Comparison of ENCODE assay signal across 27 mouse cellular contexts in the genomic region with DNA sequence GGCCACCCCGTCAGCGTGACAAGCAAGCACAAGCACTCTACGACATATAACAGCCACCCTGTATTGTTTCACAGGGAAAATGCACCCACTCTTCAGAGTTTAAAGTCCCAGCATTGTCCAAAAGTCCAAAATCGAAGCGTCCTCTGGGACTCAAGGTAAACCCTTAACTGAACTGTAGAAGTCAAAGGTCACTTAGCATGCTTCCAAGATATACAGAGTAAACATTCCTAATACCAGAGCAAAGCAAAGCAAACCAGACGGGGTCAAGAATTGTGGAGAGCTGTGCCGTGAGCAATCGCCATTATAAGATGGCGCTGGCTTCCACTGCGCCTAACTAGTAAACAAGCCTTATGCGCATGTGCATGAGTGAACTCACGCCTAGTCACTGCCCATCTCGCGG. TPM values are rescaled to one million over a fixed set of nuclear protein-coding genes. Genes with fewer than 3 reads are reported as not detected.
DNase-seq lines count a peak whose midpoint lies in the region; ATAC-seq and TF ChIP-seq lines count a peak whose summit lies in the region.
"Had no signal": no experiment of that assay in that cellular context is flagged by ENCODE, and none has a peak within 500 bp of the region (broad histone marks: within the 10 kb centered on the region; RNA-seq: fewer than 3 reads in every experiment).

No protein-coding gene starts in this region.

- peak; percentile 80 for DNase-seq in kidney, adult 2 months
- DNase-seq in kidney, postnatal 25 days, result no peak
- peak; percentile 79 for DNase-seq in liver, adult 2 months (ENCODE audit: extremely low read depth, low read depth, low spot score)
- no peak for DNase-seq in liver, postnatal 0 days
- DNase-seq in CH12.LX (ENCODE audit: extremely low read depth) (no peak), ZHBTc4 (ENCODE audit: low read depth, low spot score) (peak; percentile 35)
- no peak for DNase-seq in thymus, adult 2 months
- no peak for DNase-seq in limb, embryonic 10.5 days (ENCODE audit: low spot score)
- DNase-seq: adrenal gland, adult 2 months; adrenal gland, postnatal 10 days; adrenal gland, postnatal 25 days; B cell, adult 2 months; cerebellum, adult 11 months; cerebellum, adult 18-20 months; cerebellum, adult 8-10 months; cerebellum, adult 9-11 months; cerebellum, postnatal 14 days; cerebellum, postnatal 36 days; embryo, embryonic 11 days had no signal

- dilution Hi-C loops in CH12.LX (cut with MboI; ENCODE audit: extremely low pct_ligation_motif_present, extremely low pct_unique_long_range_greater_than_20kb, low sequenced_read_pairs), result no loop called here

- H3K79me2 ChIP-seq in liver, adult 2 months (ENCODE audit: control insufficient read depth, insufficient read depth, low read length), result no peaks in the 10 kb centered on the region
- no peaks in the 10 kb centered on the region; the same call in 1 of the 2 replicates for H3K79me2 ChIP-seq in CH12.LX (replicated peaks; ENCODE audit: control insufficient read depth, extremely low read depth, insufficient read depth, poor library complexity, severe bottlenecking)

- no peak for TF ChIP-seq POLR2A in kidney, adult 2 months (IDR thresholded peaks at IDR 0.05; ENCODE audit: low read depth, low read length)
- TF ChIP-seq POLR2A in liver, adult 2 months (IDR thresholded peaks at IDR 0.05; ENCODE audit: extremely low read depth, insufficient read depth, low read length), result no peak
- no peak for TF ChIP-seq POLR2A in CH12.LX (IDR thresholded peaks at IDR 0.05; ENCODE audit: low read depth, low read length)
- TF ChIP-seq POLR2A in thymus, adult 2 months (IDR thresholded peaks at IDR 0.05; ENCODE audit: control insufficient read depth, extremely low read depth, insufficient read depth, low read length, poor library complexity), result no peak

- H3K36me3 ChIP-seq in kidney, adult 2 months (ENCODE audit: control insufficient read depth, insufficient read depth, low read length), result no peaks in the 10 kb centered on the region; the same call in 1 of the 2 replicates
- no peaks in the 10 kb centered on the region for H3K36me3 ChIP-seq in liver, adult 2 months (ENCODE audit: control insufficient read depth, insufficient read depth, low read length)
- H3K36me3 ChIP-seq in liver, postnatal 0 days (replicated peaks; ENCODE audit: insufficient read depth, low read length), result 0 out of 2 replicates have a peak, but pooled peaks cover 7% of the 10 kb centered on the region
- peaks cover 16 to 68% of the 10 kb centered on the region in 2 experiments for H3K36me3 ChIP-seq in CH12.LX (replicated peaks in 1 of 2; ENCODE audit: control insufficient read depth in 1 of 2, insufficient read depth in 1 of 2, low read length in 1 of 2)
- H3K36me3 ChIP-seq in thymus, adult 2 months (ENCODE audit: control insufficient read depth, insufficient read depth, low read length), result no peaks in the 10 kb centered on the region
- no peaks in the 10 kb centered on the region for H3K36me3 ChIP-seq in limb, embryonic 10.5 days
- H3K36me3 ChIP-seq: embryonic facial prominence, embryonic 13.5 days; embryonic facial prominence, embryonic 15.5 days; forebrain, embryonic 10.5 days; forebrain, embryonic 12.5 days had no signal

- no peaks in the 10 kb centered on the region for H3K27me3 ChIP-seq in kidney, adult 2 months (replicated peaks; ENCODE audit: control insufficient read depth, insufficient read depth, low read length)
- no peaks in the 10 kb centered on the region for H3K27me3 ChIP-seq in liver, adult 2 months (ENCODE audit: control insufficient read depth, insufficient read depth, low read length)
- H3K27me3 ChIP-seq in liver, postnatal 0 days (ENCODE audit: insufficient read depth, low read length), result no peaks in the 10 kb centered on the region
- no peaks in the 10 kb centered on the region for H3K27me3 ChIP-seq in CH12.LX (replicated peaks)
- H3K27me3 ChIP-seq in thymus, adult 2 months (ENCODE audit: control insufficient read depth, insufficient read depth, low read length), result no peaks in the 10 kb centered on the region
- no peaks in the 10 kb centered on the region for H3K27me3 ChIP-seq in limb, embryonic 10.5 days (ENCODE audit: low read depth, poor library complexity, severe bottlenecking)
- H3K27me3 ChIP-seq: embryonic facial prominence, embryonic 13.5 days; embryonic facial prominence, embryonic 15.5 days; forebrain, embryonic 12.5 days had no signal

- H3K4me2 ChIP-seq in liver, postnatal 0 days (ENCODE audit: low read depth, low read length), result no peak overlapping the region
- no peak overlapping the region for H3K4me2 ChIP-seq in CH12.LX (ENCODE audit: insufficient read depth, low read depth, poor library complexity, severe bottlenecking)
- H3K4me2 ChIP-seq: embryonic facial prominence, embryonic 13.5 days; embryonic facial prominence, embryonic 15.5 days; forebrain, embryonic 12.5 days had no signal

- no peak overlapping the region for H3K9ac ChIP-seq in liver, adult 2 months (ENCODE audit: low read depth, low read length)
- no peak overlapping the region for H3K9ac ChIP-seq in liver, postnatal 0 days (replicated peaks)
- H3K9ac ChIP-seq in CH12.LX (ENCODE audit: insufficient read depth, low read depth), result no peak overlapping the region
- H3K9ac ChIP-seq: embryonic facial prominence, embryonic 13.5 days; embryonic facial prominence, embryonic 15.5 days; forebrain, embryonic 12.5 days had no signal

- no peak overlapping the region for H3K27ac ChIP-seq in kidney, adult 2 months (ENCODE audit: insufficient read depth, low read depth, low read length)
- no peak overlapping the region for H3K27ac ChIP-seq in liver, adult 2 months (replicated peaks; ENCODE audit: insufficient read depth, low read depth, low read length)
- no peak overlapping the region for H3K27ac ChIP-seq in liver, postnatal 0 days (ENCODE audit: low read depth)
- H3K27ac ChIP-seq in CH12.LX (ENCODE audit: insufficient read depth, low read depth), result no peak overlapping the region
- H3K27ac ChIP-seq in thymus, adult 2 months (ENCODE audit: control insufficient read depth, insufficient read depth, low read length), result no peak overlapping the region
- no peak overlapping the region for H3K27ac ChIP-seq in limb, embryonic 10.5 days
- H3K27ac ChIP-seq: embryonic facial prominence, embryonic 13.5 days; embryonic facial prominence, embryonic 15.5 days; forebrain, embryonic 10.5 days; forebrain, embryonic 12.5 days had no signal

- no peak for ATAC-seq in liver, postnatal 0 days
- ATAC-seq: CD4-positive, CD25-positive, alpha-beta regulatory T cell, adult 4 months; forebrain, embryonic 14.5 days; forebrain, embryonic 16.5 days had no signal

- TF ChIP-seq RAD21 in CH12.LX (IDR thresholded peaks at IDR 0.05; ENCODE audit: low read depth, low read length), result no peak

- H3K9me3 ChIP-seq in liver, postnatal 0 days (ENCODE audit: low read length), result no peaks in the 10 kb centered on the region
- peaks cover 10% of the 10 kb centered on the region for H3K9me3 ChIP-seq in CH12.LX (replicated peaks; ENCODE audit: low read length)
- H3K9me3 ChIP-seq in limb, embryonic 10.5 days (replicated peaks), result no peaks in the 10 kb centered on the region
- H3K9me3 ChIP-seq: embryonic facial prominence, embryonic 13.5 days; embryonic facial prominence, embryonic 15.5 days; forebrain, embryonic 10.5 days; forebrain, embryonic 12.5 days had no signal

- in situ Hi-C loops in CH12.LX (cut with MboI; ENCODE audit: low pct_ligation_motif_present, low pct_unique_long_range_greater_than_20kb, low sequenced_read_pairs), result no loop called here

- TF ChIP-seq CTCF in kidney, adult 2 months (conservative IDR thresholded peaks at IDR 0.05; ENCODE audit: insufficient read depth, insufficient read length, low read depth, low read length), result no peak
- no peak for TF ChIP-seq CTCF in liver, adult 2 months (IDR thresholded peaks at IDR 0.05; ENCODE audit: low read depth, low read length)
- TF ChIP-seq CTCF in liver, postnatal 0 days (IDR thresholded peaks at IDR 0.05; ENCODE audit: low read depth), result no peak
- TF ChIP-seq CTCF in CH12.LX (conservative IDR thresholded peaks at IDR 0.05 in 1 of 2, IDR thresholded peaks at IDR 0.05 in 1 of 2; ENCODE audit: low read depth in 2 of 2, low read length in 2 of 2), result no peak
- TF ChIP-seq CTCF in thymus, adult 2 months (IDR thresholded peaks at IDR 0.05; ENCODE audit: borderline replicate concordance, control insufficient read depth, extremely low read depth, insufficient read depth, low read length, poor library complexity), result no peak

- WGBS in kidney, adult 2 months, result 73% methylated on average over 14 of the region's 14 CpGs
- WGBS in liver, adult 2 months, result 72% methylated on average over 14 of the region's 14 CpGs
- 87% methylated on average over 14 of the region's 14 CpGs for WGBS in liver, postnatal 0 days (ENCODE audit: insufficient replicate concordance)
- 98% methylated on average over 14 of the region's 14 CpGs for WGBS in thymus, adult 2 months
- 93% methylated on average over 14 of the region's 14 CpGs for WGBS in limb, embryonic 10.5 days

- no peak overlapping the region for H3K4me3 ChIP-seq in kidney, adult 2 months (ENCODE audit: insufficient read depth, low read depth, low read length)
- H3K4me3 ChIP-seq in liver, adult 2 months (ENCODE audit: insufficient read depth, low read depth, low read length), result no peak overlapping the region
- H3K4me3 ChIP-seq in liver, postnatal 0 days (ENCODE audit: low read depth, low read length), result no peak overlapping the region
- no peak overlapping the region for H3K4me3 ChIP-seq in CH12.LX (replicated peaks in 1 of 3; ENCODE audit: low read depth in 2 of 3, low read length in 2 of 3, poor library complexity in 1 of 3)
- no peak overlapping the region for H3K4me3 ChIP-seq in thymus, adult 2 months (ENCODE audit: control insufficient read depth, insufficient read depth, low read length)
- H3K4me3 ChIP-seq in limb, embryonic 10.5 days, result no peak overlapping the region
- H3K4me3 ChIP-seq: embryonic facial prominence, embryonic 13.5 days; embryonic facial prominence, embryonic 15.5 days; erythroblast, embryonic 14.5 days; forebrain, embryonic 10.5 days; forebrain, embryonic 12.5 days had no signal

- peaks cover 3% of the 10 kb centered on the region; the same call in 1 of the 2 replicates for H3K4me1 ChIP-seq in kidney, adult 2 months (ENCODE audit: control insufficient read depth, insufficient read depth, low read length)
- H3K4me1 ChIP-seq in liver, adult 2 months (ENCODE audit: control insufficient read depth, insufficient read depth, low read length), result no peaks in the 10 kb centered on the region; the same call in 1 of the 2 replicates
- peaks cover 4% of the 10 kb centered on the region; the same call in 1 of the 2 replicates for H3K4me1 ChIP-seq in liver, postnatal 0 days (ENCODE audit: insufficient read depth)
- H3K4me1 ChIP-seq in CH12.LX (ENCODE audit: control insufficient read depth in 1 of 2, insufficient read depth in 2 of 2), result peaks cover 15 to 43% of the 10 kb centered on the region in 2 experiments
- peaks cover 49% of the 10 kb centered on the region for H3K4me1 ChIP-seq in thymus, adult 2 months (replicated peaks; ENCODE audit: control insufficient read depth, insufficient read depth, low read length)
- H3K4me1 ChIP-seq in limb, embryonic 10.5 days, result peaks cover 18% of the 10 kb centered on the region

- no peak for TF ChIP-seq EP300 in liver, postnatal 0 days (IDR thresholded peaks at IDR 0.05; ENCODE audit: low read depth)
- no peak for TF ChIP-seq EP300 in CH12.LX (IDR thresholded peaks at IDR 0.05; ENCODE audit: low read length)

RNA-seq across cellular contexts. Expression of gene B3gnt2, which starts 34.7 kb away (rescaled TPM):
- 19.5 and 21.0 TPM in 2 replicates for polyA plus RNA-seq in kidney, adult 2 months (2012; rRNA removed)
- total RNA-seq in liver, adult 2 months (2014; rRNA removed), result 8.1 and 8.5 TPM in 2 replicates
- 5.6 and 6.2 TPM in 2 replicates for polyA plus RNA-seq in liver, adult 2 months (2012; rRNA removed)
- polyA plus RNA-seq in liver, postnatal 0 days (2015; fragmentation: Nextera tagmentation; extraction: Ambion mirVana), result 10.0 and 10.8 TPM in 2 replicates
- total RNA-seq in CH12.LX (2012; rRNA removed) (74.6 and 77.4 TPM in 2 replicates), CH12.LX (2014; rRNA removed) (62.2 and 75.2 TPM in 2 replicates)
- polyA plus RNA-seq in CH12.LX (2012; ENCODE audit: insufficient read length, low read depth), result 96.0 and 111 TPM in 2 replicates
- 35.4 and 41.4 TPM in 2 replicates for polyA plus RNA-seq in thymus, adult 2 months (2012; rRNA removed)
- 1.9 and 3.4 TPM in 2 replicates for polyA plus RNA-seq in limb, embryonic 10.5 days (2016; fragmentation: Nextera tagmentation; extraction: Ambion mirVana)

Comparison
In these comparisons a context has a peak if more than half of its experiments do, and no peak if none do; other contexts are left out.
1. DNase-seq: peak in kidney, adult 2 months (single experiment), liver, adult 2 months (single experiment) and ZHBTc4 (single experiment); none in kidney, postnatal 25 days (0 of 2), liver, postnatal 0 days (single experiment), CH12.LX (single experiment), thymus, adult 2 months (single experiment) and limb, embryonic 10.5 days (single experiment).